19 mouse cellular contexts compared by ENCODE assay signal in genomic region chr6:134173439-134173838, GRCm38 (mm10).
DNase-seq lines count a peak whose midpoint lies in the region; ATAC-seq and TF ChIP-seq lines count a peak whose summit lies in the region.
"Had no signal": no experiment of that assay in that cellular context is flagged by ENCODE, and none has a peak within 500 bp of the region (broad histone marks: within the 10 kb centered on the region; RNA-seq: fewer than 3 reads in every experiment).

No protein-coding gene starts in this region.

- no peaks in the 10 kb centered on the region for H3K27me3 ChIP-seq in liver, embryonic 13.5 days
- H3K27me3 ChIP-seq in liver, embryonic 11.5 days (replicated peaks; ENCODE audit: control insufficient read depth, insufficient read depth, low read length), result no peaks in the 10 kb centered on the region
- H3K27me3 ChIP-seq in heart, embryonic 12.5 days (replicated peaks), result no peaks in the 10 kb centered on the region
- H3K27me3 ChIP-seq in forebrain, embryonic 12.5 days, result no peaks in the 10 kb centered on the region
- H3K27me3 ChIP-seq: CH12.LX; kidney, embryonic 15.5 days had no signal

- intact Hi-C loops in gastrocnemius, adult 2 months (cut with DNase I), result no loop called here

- H3K9me3 ChIP-seq in liver, embryonic 13.5 days (replicated peaks), result no peaks in the 10 kb centered on the region
- H3K9me3 ChIP-seq in liver, embryonic 11.5 days (ENCODE audit: control insufficient read depth, low read length), result no peaks in the 10 kb centered on the region
- H3K9me3 ChIP-seq in heart, embryonic 12.5 days (replicated peaks), result no peaks in the 10 kb centered on the region
- H3K9me3 ChIP-seq in forebrain, embryonic 12.5 days, result no peaks in the 10 kb centered on the region
- H3K9me3 ChIP-seq: embryonic facial prominence, embryonic 10.5 days; kidney, embryonic 15.5 days; limb, embryonic 10.5 days; midbrain, embryonic 10.5 days had no signal

- ATAC-seq in liver, embryonic 13.5 days (ENCODE audit: low read depth), result peak; percentile 19; the same call in 1 of the 2 replicates
- ATAC-seq in liver, embryonic 11.5 days (replicated peaks; ENCODE audit: low FRiP score), result no peak
- peak; percentile 17; the same call in 1 of the 2 replicates for ATAC-seq in heart, embryonic 12.5 days (ENCODE audit: insufficient number of reproducible peaks, low FRiP score)
- ATAC-seq in monocyte, adult 5-6 weeks (replicated peaks; ENCODE audit: insufficient number of reproducible peaks, low FRiP score, low TSS enrichment, poor library complexity, severe bottlenecking), result peak; percentile 33; the same call in 1 of the 2 replicates
- ATAC-seq in forebrain, embryonic 12.5 days (ENCODE audit: low FRiP score), result no peak
- ATAC-seq: forebrain, embryonic 16.5 days; hindbrain, postnatal 0 days had no signal

- peaks cover 62% of the 10 kb centered on the region for H3K4me1 ChIP-seq in liver, embryonic 13.5 days (replicated peaks)
- H3K4me1 ChIP-seq in liver, embryonic 11.5 days (replicated peaks; ENCODE audit: control insufficient read depth, insufficient read depth, low read length), result peaks cover 33% of the 10 kb centered on the region
- peaks cover 79% of the 10 kb centered on the region for H3K4me1 ChIP-seq in heart, embryonic 12.5 days (replicated peaks)
- H3K4me1 ChIP-seq in forebrain, embryonic 12.5 days, result peaks cover 9% of the 10 kb centered on the region; the same call in 1 of the 2 replicates

- no peak overlapping the region for H3K9ac ChIP-seq in liver, embryonic 13.5 days
- no peak overlapping the region for H3K9ac ChIP-seq in liver, embryonic 11.5 days (ENCODE audit: low read depth, low read length)
- H3K9ac ChIP-seq in heart, embryonic 12.5 days, result no peak overlapping the region; the same call in 1 of the 2 replicates
- H3K9ac ChIP-seq in forebrain, embryonic 12.5 days, result no peak overlapping the region
- H3K9ac ChIP-seq: kidney, embryonic 15.5 days had no signal

- H3K27ac ChIP-seq in gastrocnemius, adult 2 months, result peak overlapping the region; percentile 46
- H3K27ac ChIP-seq in liver, embryonic 13.5 days, result no peak overlapping the region
- H3K27ac ChIP-seq in liver, embryonic 11.5 days (ENCODE audit: low read depth, low read length), result no peak overlapping the region
- peak overlapping the region; percentile 13 for H3K27ac ChIP-seq in heart, embryonic 12.5 days (ENCODE audit: poor library complexity, severe bottlenecking)
- no peak overlapping the region for H3K27ac ChIP-seq in forebrain, embryonic 12.5 days
- H3K27ac ChIP-seq: embryonic facial prominence, embryonic 10.5 days; hindbrain, postnatal 0 days; kidney, embryonic 15.5 days; limb, embryonic 10.5 days; midbrain, embryonic 10.5 days had no signal

- no peak for DNase-seq in gastrocnemius, adult 2 months
- no peak for DNase-seq in gastrocnemius, postnatal 4 days (ENCODE audit: low spot score in 2 of 2)
- no peak for DNase-seq in liver, embryonic 13.5 days
- DNase-seq in liver, embryonic 11.5 days (ENCODE audit: low spot score), result no peak
- no peak for DNase-seq in spleen, adult 12 weeks (ENCODE audit: low spot score)
- DNase-seq: cerebellum, postnatal 25 days; thymus, adult 18-20 months had no signal

- no peak for TF ChIP-seq CTCF in gastrocnemius, adult 2 months (IDR thresholded peaks at IDR 0.05)

- H3K4me2 ChIP-seq in liver, embryonic 13.5 days, result no peak overlapping the region
- no peak overlapping the region for H3K4me2 ChIP-seq in liver, embryonic 11.5 days
- H3K4me2 ChIP-seq in heart, embryonic 12.5 days, result no peak overlapping the region
- no peak overlapping the region for H3K4me2 ChIP-seq in forebrain, embryonic 12.5 days
- H3K4me2 ChIP-seq: kidney, embryonic 15.5 days had no signal

- H3K36me3 ChIP-seq in liver, embryonic 13.5 days, result no peaks in the 10 kb centered on the region
- no peaks in the 10 kb centered on the region for H3K36me3 ChIP-seq in liver, embryonic 11.5 days (ENCODE audit: control insufficient read depth, insufficient read depth, low read length)
- no peaks in the 10 kb centered on the region for H3K36me3 ChIP-seq in heart, embryonic 12.5 days
- H3K36me3 ChIP-seq in forebrain, embryonic 12.5 days (replicated peaks), result no peaks in the 10 kb centered on the region
- H3K36me3 ChIP-seq: kidney, embryonic 15.5 days; limb, embryonic 10.5 days had no signal

- WGBS in liver, embryonic 13.5 days (ENCODE audit: insufficient replicate concordance), result 61% methylated on average over 6 of the region's 6 CpGs
- WGBS in liver, embryonic 11.5 days, result 63% methylated on average over 6 of the region's 6 CpGs
- 58% methylated on average over 6 of the region's 6 CpGs for WGBS in heart, embryonic 12.5 days
- WGBS in forebrain, embryonic 12.5 days, result 79% methylated on average over 6 of the region's 6 CpGs

- H3K4me3 ChIP-seq in gastrocnemius, adult 2 months, result no peak overlapping the region
- no peak overlapping the region for H3K4me3 ChIP-seq in liver, embryonic 13.5 days (replicated peaks)
- H3K4me3 ChIP-seq in liver, embryonic 11.5 days (ENCODE audit: low read depth, low read length), result no peak overlapping the region
- H3K4me3 ChIP-seq in heart, embryonic 12.5 days, result no peak overlapping the region
- H3K4me3 ChIP-seq in forebrain, embryonic 12.5 days (replicated peaks), result no peak overlapping the region
- H3K4me3 ChIP-seq: embryonic facial prominence, embryonic 10.5 days; erythroblast, embryonic 14.5 days; kidney, embryonic 15.5 days; limb, embryonic 10.5 days; midbrain, embryonic 10.5 days; myocyte had no signal

Comparison
In these comparisons a context has a peak if more than half of its experiments do, and no peak if none do; other contexts are left out.
1. ATAC-seq: peak in liver, embryonic 13.5 days (single experiment), heart, embryonic 12.5 days (single experiment) and monocyte, adult 5-6 weeks (single experiment); none in liver, embryonic 11.5 days (single experiment) and forebrain, embryonic 12.5 days (single experiment).
2. H3K27ac ChIP-seq: peak in gastrocnemius, adult 2 months (single experiment) and heart, embryonic 12.5 days (single experiment); none in liver, embryonic 13.5 days (single experiment), liver, embryonic 11.5 days (single experiment) and forebrain, embryonic 12.5 days (single experiment).